Mouse (Mus musculus) lung, adult 2 months (tissue): ENCODE measurements around the gene Flvcr1.

Experiments
- CTCF ChIP-seq: fragments of 200-500 bp; IDR thresholded peaks from 2 replicates; pipeline ENCODE4 v1.5.1; 2011; ENCODE audit warnings: mild to moderate bottlenecking, low read length, control low read depth; ENCODE audit not compliant: insufficient read depth
- POLR2A ChIP-seq: fragments of 200-500 bp; IDR thresholded peaks from 2 replicates; pipeline ENCODE4 v1.6.1; 2011; ENCODE audit warnings: low read depth, mild to moderate bottlenecking, control low read depth, low read length, borderline replicate concordance; ENCODE audit errors: extremely low read depth

DNA sequence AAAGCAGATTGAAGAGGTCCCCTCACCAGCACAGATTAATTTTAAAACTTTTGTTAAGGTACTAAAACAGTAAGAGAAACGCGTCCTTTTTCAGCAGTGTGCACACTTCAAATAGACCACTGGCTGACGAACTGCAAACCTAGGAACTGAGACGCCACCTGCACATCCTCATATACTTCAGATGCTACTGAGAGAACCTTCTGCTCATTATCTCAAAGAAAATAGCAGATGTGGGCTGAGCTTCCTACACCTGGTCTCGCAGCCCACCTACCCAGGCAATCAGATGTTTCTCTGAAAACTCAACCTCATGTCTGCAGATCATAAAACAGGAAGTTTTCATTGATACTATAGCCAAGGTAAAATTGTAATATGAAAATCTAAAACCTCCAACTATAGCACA, 6.2 kb downstream of the Flvcr1 start:
- no peak for TF ChIP-seq CTCF
- TF ChIP-seq POLR2A: no peak
